Mouse (Mus musculus): Measurements from ENCODE around the gene Gm21861.
"Not testable (repeated sequence)": the region's sequence is repeated elsewhere in the genome, so short reads cannot be mapped to it uniquely, and the experiment has no call there.

The Gm21861 gene

GRCm38 (mm10) chrY:58814497-58814896, at the start of gene Gm21861:
Gene Gm21861 (minus strand): TSS chrY:58814597.
- not testable (repeated sequence) for DNase-seq

Measured in cerebellum, adult 11-12 months (tissue).